Mouse (Mus musculus) MEL (cell line): ENCODE results near the gene Fkbp4. TPM values are rescaled to one million over a fixed set of nuclear protein-coding genes. Genes with fewer than 3 reads are reported as not detected.

Experiments used
- DNase-seq: peaks from one replicate; pipeline ENCODE4 v3.0.0; 2011; ENCODE audit warnings: low read depth, low spot score
- H3K27ac ChIP-seq: 2 replicates; pipeline ENCODE4 v1.5.1; 2012; ENCODE audit warnings: low read depth, mild to moderate bottlenecking, control low read depth, low read length, moderate library complexity; ENCODE audit not compliant: control insufficient read depth
- H3K27me3 ChIP-seq, 2 experiments: fragments of 150-350 bp in 1 of 2; sonication (generic) in 1 of 2; 2 replicates each; pipeline ENCODE4 v1.6.1; 2012; ENCODE audit warnings: low read length in 2 of 2, mild to moderate bottlenecking in 2 of 2, improper control_type of control experiment in 1 of 2, moderate library complexity in 1 of 2; ENCODE audit not compliant: insufficient read depth in 2 of 2, control insufficient read depth in 1 of 2
- H3K36me3 ChIP-seq, 2 experiments: 2 replicates each; pipeline ENCODE4 v1.6.1; 2012 to 2014; ENCODE audit warnings: low read length in 2 of 2, improper control_type of control experiment in 1 of 2, inconsistent platforms in 1 of 2, mild to moderate bottlenecking in 1 of 2; ENCODE audit not compliant: insufficient read depth in 2 of 2, control insufficient read depth in 1 of 2
- H3K4me1 ChIP-seq, 2 experiments: fragments of 150-350 bp in 1 of 2; sonication (generic) in 1 of 2; 2 replicates each; pipeline ENCODE4 v1.6.1; 2012; ENCODE audit warnings: low read length in 2 of 2, improper control_type of control experiment in 1 of 2, mild to moderate bottlenecking in 1 of 2; ENCODE audit not compliant: insufficient read depth in 2 of 2, control insufficient read depth in 1 of 2
- H3K4me3 ChIP-seq, 2 experiments: fragments of 150-350 bp in 1 of 2; sonication (generic) in 1 of 2; 2 replicates each; pipeline ENCODE4 v1.5.1; 2012; ENCODE audit warnings: low read depth in 2 of 2, low read length in 2 of 2, mild to moderate bottlenecking in 2 of 2, moderate library complexity in 2 of 2, control low read depth in 1 of 2, improper control_type of control experiment in 1 of 2; ENCODE audit not compliant: control insufficient read depth in 1 of 2, insufficient read depth in 1 of 2
- H3K79me2 ChIP-seq: 2 replicates; pipeline ENCODE4 v1.6.1; 2012; ENCODE audit warnings: mild to moderate bottlenecking, low read length, moderate library complexity; ENCODE audit not compliant: control insufficient read depth, poor library complexity, insufficient read depth
- H3K9ac ChIP-seq: 2 replicates; pipeline ENCODE4 v1.6.1; 2012; ENCODE audit warnings: low read depth, mild to moderate bottlenecking, control low read depth, low read length, moderate library complexity; ENCODE audit not compliant: control insufficient read depth, poor library complexity, severe bottlenecking
- H3K9me3 ChIP-seq: fragments of 150-350 bp; sonication (generic); replicated peaks from 2 replicates; pipeline ENCODE4 v1.6.1; 2012; ENCODE audit warnings: mild to moderate bottlenecking, low read length, improper control_type of control experiment, moderate library complexity; ENCODE audit not compliant: insufficient read depth
- CHD2 ChIP-seq: IDR thresholded peaks from 2 replicates; pipeline ENCODE4 v1.6.1; 2011; ENCODE audit warnings: low read length, improper control_type of control experiment
- CTCF ChIP-seq, 3 experiments: IDR thresholded peaks in 2 of 3; conservative IDR thresholded peaks in 1 of 3; 2 replicates each; pipeline ENCODE4 v1.5.1; 2011 to 2012; ENCODE audit warnings: low read length in 3 of 3, low read depth in 2 of 3, mild to moderate bottlenecking in 2 of 3, improper control_type of control experiment in 1 of 3, inconsistent platforms in 1 of 3, mixed read lengths in 1 of 3, moderate library complexity in 1 of 3; ENCODE audit not compliant: control insufficient read depth in 1 of 3, insufficient read depth in 1 of 3, poor library complexity in 1 of 3, severe bottlenecking in 1 of 3
- E2F4 ChIP-seq: IDR thresholded peaks from 2 replicates; pipeline ENCODE4 v1.6.1; 2011; ENCODE audit warnings: low read depth, low read length, improper control_type of control experiment, borderline replicate concordance
- KAT2A ChIP-seq: conservative IDR thresholded peaks from 2 replicates; pipeline ENCODE4 v1.6.1; 2012; ENCODE audit warnings: low read depth, low read length, improper control_type of control experiment, inconsistent platforms
- MAFK ChIP-seq: IDR thresholded peaks from 2 replicates; pipeline ENCODE4 v1.6.1; 2011; ENCODE audit warnings: low read depth, mild to moderate bottlenecking, low read length, improper control_type of control experiment, borderline replicate concordance
- MAZ ChIP-seq: IDR thresholded peaks from 2 replicates; pipeline ENCODE4 v1.6.1; 2012; ENCODE audit warnings: low read depth, mild to moderate bottlenecking, inconsistent platforms, low read length, improper control_type of control experiment
- MEF2A ChIP-seq: IDR thresholded peaks from 2 replicates; pipeline ENCODE4 v1.6.1; 2014; ENCODE audit warnings: low read depth, mild to moderate bottlenecking, inconsistent platforms, low read length, improper control_type of control experiment; ENCODE audit not compliant: poor library complexity, insufficient replicate concordance, severe bottlenecking; ENCODE audit errors: extremely low read depth
- NELFE ChIP-seq: IDR thresholded peaks from 2 replicates; pipeline ENCODE4 v1.6.1; 2011; ENCODE audit warnings: low read depth, low read length, improper control_type of control experiment
- NRF1 ChIP-seq: IDR thresholded peaks from 2 replicates; pipeline ENCODE4 v1.6.1; 2014; ENCODE audit warnings: low read depth, mild to moderate bottlenecking, inconsistent platforms, low read length, improper control_type of control experiment, moderate library complexity; ENCODE audit not compliant: poor library complexity, insufficient read depth, severe bottlenecking
- POLR2AphosphoS5 ChIP-seq: IDR thresholded peaks from 2 replicates; pipeline ENCODE4 v1.6.1; 2012; ENCODE audit warnings: low read depth, borderline replicate concordance, mild to moderate bottlenecking, inconsistent platforms, low read length, moderate library complexity, mixed read lengths
- RAD21 ChIP-seq: IDR thresholded peaks from 2 replicates; pipeline ENCODE4 v1.6.1; 2011; ENCODE audit warnings: mild to moderate bottlenecking, low read depth, low read length, improper control_type of control experiment
- RCOR1 ChIP-seq: IDR thresholded peaks from 2 replicates; pipeline ENCODE4 v1.6.1; 2012; ENCODE audit warnings: low read depth, mild to moderate bottlenecking, inconsistent platforms, low read length, improper control_type of control experiment
- SMC3 ChIP-seq: IDR thresholded peaks from 2 replicates; pipeline ENCODE4 v1.6.1; 2011; ENCODE audit warnings: low read depth, low read length, improper control_type of control experiment
- UBTF ChIP-seq: IDR thresholded peaks from 2 replicates; pipeline ENCODE4 v1.6.1; 2012; ENCODE audit warnings: low read depth, mild to moderate bottlenecking, inconsistent platforms, low read length, improper control_type of control experiment, moderate library complexity, borderline replicate concordance; ENCODE audit not compliant: insufficient read depth
- ZKSCAN1 ChIP-seq: IDR thresholded peaks from 2 replicates; pipeline ENCODE4 v1.6.1; 2012; ENCODE audit warnings: low read depth, mild to moderate bottlenecking, inconsistent platforms, low read length, improper control_type of control experiment, moderate library complexity
- ZMIZ1 ChIP-seq: IDR thresholded peaks from 2 replicates; pipeline ENCODE4 v1.6.1; 2012; ENCODE audit warnings: low read depth, mild to moderate bottlenecking, inconsistent platforms, low read length, improper control_type of control experiment, moderate library complexity
- polyA plus RNA-seq, 2 experiments: library from polyadenylated mRNA; stranded (reverse) in 1 of 2; unstranded in 1 of 2; fragments of >175 nt in 1 of 2; fragments of >200 nt in 1 of 2; gene quantifications; 2 replicates each; pipeline versions ENCODE4 v1.2.1 to v1.2.4; 2012; ENCODE audit warnings: low replicate concordance in 2 of 2, low read depth in 1 of 2; ENCODE audit not compliant: insufficient read length in 2 of 2, insufficient read depth in 1 of 2, missing spikeins in 1 of 2
- total RNA-seq: library from RNA; depleted of rRNA; stranded (reverse); fragments of 300-350 nt; gene quantifications from 2 replicates; pipeline ENCODE4 v1.2.3, GENCODE M21; 2012

Gene Fkbp4
- total and polyA plus RNA-seq, 3 experiments: 333 to 934 (median 426) TPM

DNA sequence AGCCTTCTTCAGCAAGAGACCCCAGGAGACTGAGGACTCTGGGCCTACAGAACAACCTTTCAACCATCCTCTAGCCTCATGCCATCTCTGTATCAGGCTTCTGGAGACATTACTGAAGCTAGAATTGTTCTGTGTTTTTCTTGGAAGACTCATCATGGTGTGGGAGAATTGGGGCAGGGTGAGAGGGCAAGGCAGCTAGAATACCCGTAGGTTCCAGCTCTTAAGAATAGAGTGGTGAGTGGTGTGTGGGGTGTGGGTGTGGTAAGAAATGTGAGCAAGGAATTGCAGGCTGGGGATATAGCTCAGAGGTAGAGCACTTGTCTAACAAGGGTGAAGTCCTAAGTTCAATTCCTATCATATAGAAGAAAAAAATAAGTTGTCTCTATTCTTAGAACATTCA lies 53.5 kb downstream of the Fkbp4 start:
- Histone ChIP-seq H3K4me3 (no peak overlapping the region), H3K4me1 (peaks cover 0 to 5% of the 10 kb centered on the region in 2 experiments; a peak in 1 of 4 replicates), H3K27ac (no peak overlapping the region), H3K36me3 (no peaks in the 10 kb centered on the region), H3K79me2 (no peaks in the 10 kb centered on the region), H3K27me3 (no peaks in the 10 kb centered on the region), H3K9ac (no peak overlapping the region), H3K9me3 (no peaks in the 10 kb centered on the region)
- no peak for DNase-seq
- TF ChIP-seq UBTF: no peak
- no peak for TF ChIP-seq MAFK
- no peak for TF ChIP-seq RCOR1
- TF ChIP-seq SMC3: no peak
- TF ChIP-seq CHD2: no peak
- TF ChIP-seq NRF1: no peak
- TF ChIP-seq CTCF (IDR thresholded peaks at IDR 0.05 in 2 of 3, conservative IDR thresholded peaks at IDR 0.05 in 1 of 3; ENCODE audit: control insufficient read depth in 1 of 3, insufficient read depth in 1 of 3, low read depth in 2 of 3, low read length in 3 of 3, poor library complexity in 1 of 3, severe bottlenecking in 1 of 3): no peak
- TF ChIP-seq MAZ: no peak
- TF ChIP-seq MEF2A: no peak
- no peak for TF ChIP-seq RAD21
- TF ChIP-seq POLR2AphosphoS5: no peak
- TF ChIP-seq NELFE: no peak
- TF ChIP-seq KAT2A: no peak
- no peak for TF ChIP-seq ZKSCAN1
- no peak for TF ChIP-seq ZMIZ1
- no peak for TF ChIP-seq E2F4

DNA sequence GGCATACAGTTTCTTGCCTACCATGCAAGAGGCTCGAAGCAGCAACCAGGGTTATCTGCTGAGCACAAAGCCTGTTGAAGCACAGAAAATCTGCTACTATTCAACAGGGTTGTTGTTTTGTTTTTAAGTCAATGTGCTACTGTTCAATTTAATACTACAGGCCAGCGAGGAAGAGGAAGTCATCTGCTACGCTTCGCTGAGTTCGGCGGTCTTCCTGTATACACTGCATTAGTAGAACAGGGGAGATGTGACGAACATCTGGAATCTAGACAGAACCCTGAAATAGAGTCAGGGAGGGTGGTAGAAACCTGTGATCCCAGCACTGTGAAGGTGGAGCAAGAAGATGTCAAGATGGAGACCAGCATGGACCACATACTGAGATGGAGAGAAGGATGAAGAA lies 54.7 kb downstream of the Fkbp4 start:
- H3K9me3 ChIP-seq: no peaks in the 10 kb centered on the region
- H3K4me3 ChIP-seq: no peak overlapping the region
- H3K27ac ChIP-seq: no peak overlapping the region
- H3K79me2 ChIP-seq: no peaks in the 10 kb centered on the region
- no peaks in the 10 kb centered on the region for H3K27me3 ChIP-seq
- peak; percentile 62 for DNase-seq
- peaks cover 0 to 8% of the 10 kb centered on the region in 2 experiments; a peak in 1 of 4 replicates for H3K4me1 ChIP-seq
- H3K36me3 ChIP-seq: no peaks in the 10 kb centered on the region
- no peak for TF ChIP-seq MAZ
- TF ChIP-seq, all 39 proteins: peak for 0
- H3K9ac ChIP-seq: no peak overlapping the region
